In the genomic region with DNA sequence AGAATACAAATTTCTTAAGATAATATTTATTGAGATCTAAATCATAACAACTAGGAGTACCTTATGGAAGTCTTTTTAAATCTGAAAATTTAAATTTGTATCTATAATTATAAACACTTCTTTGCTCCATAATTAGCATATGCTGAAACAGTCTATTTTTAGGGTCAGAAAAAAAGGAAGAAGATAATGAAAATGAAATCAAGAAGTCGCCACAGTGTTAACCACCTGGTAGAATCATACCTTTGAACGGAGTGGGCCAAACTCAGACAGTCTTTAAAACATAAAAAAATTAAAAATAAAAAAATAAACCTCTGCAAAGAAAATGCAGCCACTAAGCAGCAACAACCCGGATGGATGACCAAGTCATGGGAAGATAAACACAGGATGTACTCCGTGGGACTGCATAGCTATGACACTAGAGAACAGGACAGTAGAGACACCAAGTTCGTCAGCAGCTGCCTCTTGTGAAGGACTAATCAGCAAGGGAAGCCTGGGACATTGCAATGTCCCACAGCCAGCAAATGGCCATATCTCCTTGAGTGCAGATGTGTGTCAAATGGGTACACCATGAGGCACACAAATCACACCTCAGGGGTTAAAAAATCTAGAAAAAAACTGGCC, we compare ENCODE assay signal across 17 mouse cellular contexts. TPM values are rescaled to one million over a fixed set of nuclear protein-coding genes. Genes with fewer than 3 reads are reported as not detected.
DNase-seq lines count a peak whose midpoint lies in the region; ATAC-seq and TF ChIP-seq lines count a peak whose summit lies in the region.
"Had no signal": no experiment of that assay in that cellular context is flagged by ENCODE, and none has a peak within 500 bp of the region (broad histone marks: within the 10 kb centered on the region; RNA-seq: fewer than 3 reads in every experiment).

No protein-coding gene starts in this region.

- TF ChIP-seq CTCF in CH12.LX (conservative IDR thresholded peaks at IDR 0.05 in 1 of 2, IDR thresholded peaks at IDR 0.05 in 1 of 2; ENCODE audit: low read depth in 2 of 2, low read length in 2 of 2): no peak

- peaks cover 0 to 17% of the 10 kb centered on the region in 2 experiments for H3K36me3 ChIP-seq in CH12.LX (replicated peaks in 1 of 2; ENCODE audit: control insufficient read depth in 1 of 2, insufficient read depth in 1 of 2, low read length in 1 of 2)
- no peaks in the 10 kb centered on the region for H3K36me3 ChIP-seq in kidney, embryonic 15.5 days

- no peaks in the 10 kb centered on the region for H3K27me3 ChIP-seq in CH12.LX (replicated peaks)
- no peaks in the 10 kb centered on the region for H3K27me3 ChIP-seq in kidney, embryonic 15.5 days
- H3K27me3 ChIP-seq: forebrain, embryonic 12.5 days; neural tube, embryonic 13.5 days had no signal

- no peak for TF ChIP-seq POLR2A in CH12.LX (IDR thresholded peaks at IDR 0.05; ENCODE audit: low read depth, low read length)

- peaks cover 36 to 84% of the 10 kb centered on the region in 2 experiments for H3K4me1 ChIP-seq in CH12.LX (ENCODE audit: control insufficient read depth in 1 of 2, insufficient read depth in 2 of 2)
- H3K4me1 ChIP-seq in kidney, embryonic 15.5 days: peaks cover 7% of the 10 kb centered on the region; the same call in 1 of the 2 replicates
- H3K4me1 ChIP-seq: forebrain, embryonic 12.5 days; midbrain, embryonic 10.5 days had no signal

- in situ Hi-C loops in CH12.LX (cut with MboI; ENCODE audit: low pct_ligation_motif_present, low pct_unique_long_range_greater_than_20kb, low sequenced_read_pairs): no loop called here

- H3K4me3 ChIP-seq in CH12.LX (replicated peaks in 1 of 3; ENCODE audit: low read depth in 2 of 3, low read length in 2 of 3, poor library complexity in 1 of 3): peak overlapping the region in 2 of 3 experiments; percentile 9 to 37
- H3K4me3 ChIP-seq in kidney, embryonic 15.5 days (replicated peaks): no peak overlapping the region
- H3K4me3 ChIP-seq: forebrain, embryonic 12.5 days; midbrain, embryonic 10.5 days; neural tube, embryonic 13.5 days had no signal

- peaks cover 58% of the 10 kb centered on the region for H3K79me2 ChIP-seq in CH12.LX (replicated peaks; ENCODE audit: control insufficient read depth, extremely low read depth, insufficient read depth, poor library complexity, severe bottlenecking)

- H3K9ac ChIP-seq in CH12.LX (ENCODE audit: insufficient read depth, low read depth): peak overlapping the region; percentile 44
- no peak overlapping the region for H3K9ac ChIP-seq in kidney, embryonic 15.5 days
- H3K9ac ChIP-seq: forebrain, embryonic 12.5 days; hindbrain, embryonic 14.5 days; neural tube, embryonic 13.5 days had no signal

- peak overlapping the region; percentile 91 for H3K4me2 ChIP-seq in CH12.LX (ENCODE audit: insufficient read depth, low read depth, poor library complexity, severe bottlenecking)
- H3K4me2 ChIP-seq in kidney, embryonic 15.5 days: no peak overlapping the region
- H3K4me2 ChIP-seq: forebrain, embryonic 12.5 days; hindbrain, embryonic 14.5 days; neural tube, embryonic 13.5 days had no signal

- peak overlapping the region; percentile 96 for H3K27ac ChIP-seq in CH12.LX (ENCODE audit: insufficient read depth, low read depth)
- no peak overlapping the region for H3K27ac ChIP-seq in kidney, embryonic 15.5 days
- H3K27ac ChIP-seq: forebrain, embryonic 12.5 days; hindbrain, embryonic 14.5 days; midbrain, embryonic 10.5 days; neural tube, embryonic 13.5 days had no signal

- TF ChIP-seq EP300 in CH12.LX (IDR thresholded peaks at IDR 0.05; ENCODE audit: low read length): peak; percentile 62; the same call in 1 of the 2 replicates

- peak; percentile 84 for DNase-seq in heart, adult 11 months
- no peak for DNase-seq in heart, adult 8-10 months (ENCODE audit: low spot score)
- peak; percentile 49 for DNase-seq in CH12.LX (ENCODE audit: extremely low read depth)
- DNase-seq in lung, postnatal 10 days: peak; percentile 17
- peak; percentile 11 to 23 for DNase-seq in natural killer cell, adult 2 months (ENCODE audit: low spot score in 2 of 2)
- DNase-seq in right cerebral cortex, postnatal 4 days: no peak
- no peak for DNase-seq in right cerebral cortex, postnatal 14 days
- DNase-seq: adrenal gland, postnatal 36 days; cerebellum, adult 8-10 months; heart, postnatal 36 days; layer of hippocampus, postnatal 36 days; right cerebral cortex, adult 18-20 months had no signal

- 76% methylated on average over 5 of the region's 5 CpGs for WGBS in kidney, embryonic 15.5 days

- no peak for ATAC-seq in kidney, embryonic 15.5 days (replicated peaks; ENCODE audit: low FRiP score)

- dilution Hi-C loops in CH12.LX (cut with MboI; ENCODE audit: extremely low pct_ligation_motif_present, extremely low pct_unique_long_range_greater_than_20kb, low sequenced_read_pairs): no loop called here

- no peaks in the 10 kb centered on the region for H3K9me3 ChIP-seq in CH12.LX (replicated peaks; ENCODE audit: low read length)
- H3K9me3 ChIP-seq in kidney, embryonic 15.5 days (replicated peaks): no peaks in the 10 kb centered on the region
- H3K9me3 ChIP-seq: forebrain, embryonic 12.5 days; midbrain, embryonic 10.5 days; neural tube, embryonic 13.5 days had no signal

- no peak for TF ChIP-seq RAD21 in CH12.LX (IDR thresholded peaks at IDR 0.05; ENCODE audit: low read depth, low read length)

TF ChIP-seq in CH12.LX, 34 proteins besides CTCF, POLR2A, EP300 and RAD21:
- TF ChIP-seq SIN3A (IDR thresholded peaks at IDR 0.05; ENCODE audit: low read length) (no peak), CHD2 (IDR thresholded peaks at IDR 0.05; ENCODE audit: low read length) (no peak), GABPA (IDR thresholded peaks at IDR 0.05; ENCODE audit: insufficient replicate concordance, low read depth, low read length) (no peak), CHD1 (IDR thresholded peaks at IDR 0.05; ENCODE audit: low read depth, low read length) (no peak; the same call in 1 of the 2 replicates), IRF4 (IDR thresholded peaks at IDR 0.05; ENCODE audit: low read depth, low read length) (no peak), USF2 (conservative IDR thresholded peaks at IDR 0.05; ENCODE audit: low read depth, low read length) (no peak), E2F4 (IDR thresholded peaks at IDR 0.05; ENCODE audit: insufficient replicate concordance, low read depth, low read length) (no peak), ZNF384 (IDR thresholded peaks at IDR 0.05; ENCODE audit: low read depth, low read length) (peak; percentile 43; the same call in 1 of the 2 replicates), MXI1 (IDR thresholded peaks at IDR 0.05; ENCODE audit: low read depth, low read length) (no peak), ZC3H11A (IDR thresholded peaks at IDR 0.05; ENCODE audit: low read depth, low read length) (no peak), ELF1 (IDR thresholded peaks at IDR 0.05; ENCODE audit: low read depth, low read length) (no peak), TCF12 (IDR thresholded peaks at IDR 0.05; ENCODE audit: low read depth, low read length) (0 out of 2 replicates have a peak, but pooled peaks have one; percentile 25), MEF2A (IDR thresholded peaks at IDR 0.05; ENCODE audit: borderline replicate concordance, low read depth, low read length) (peak; percentile 76), PAX5 (IDR thresholded peaks at IDR 0.05; ENCODE audit: low read length) (no peak), TBP (conservative IDR thresholded peaks at IDR 0.05; ENCODE audit: low read depth, low read length) (no peak), ETS1 (conservative IDR thresholded peaks at IDR 0.05; ENCODE audit: low read depth, low read length) (peak; percentile 32; the same call in 1 of the 2 replicates)

RNA-seq across cellular contexts. Expression of a gene that starts 24.1 kb away (rescaled TPM):
- total RNA-seq in heart, adult 8-10 months (2022): 10 to 100 TPM; 20.0 to 23.7 (median 21.3) TPM
- total RNA-seq in CH12.LX (2012; rRNA removed) (7.1 and 7.2 TPM in 2 replicates), CH12.LX (2014; rRNA removed) (2.9 and 3.8 TPM in 2 replicates)
- polyA plus RNA-seq in CH12.LX (2012; ENCODE audit: insufficient read length, low read depth): 13.4 and 16.1 TPM in 2 replicates
- polyA plus RNA-seq in kidney, embryonic 15.5 days (2015; fragmentation: Nextera tagmentation; extraction: Ambion mirVana): 11.3 TPM in 2 replicates

Comparison
In these comparisons a context has a peak if more than half of its experiments do, and no peak if none do; other contexts are left out.
1. DNase-seq: peak in heart, adult 11 months (single experiment), CH12.LX (single experiment), lung, postnatal 10 days (single experiment) and natural killer cell, adult 2 months (2 of 2); none in heart, adult 8-10 months (single experiment), right cerebral cortex, postnatal 4 days (single experiment) and right cerebral cortex, postnatal 14 days (single experiment).